Mouse (Mus musculus) CH12.LX (cell line): Measurements from ENCODE around the gene Synj2.

Source experiments
- BHLHE40 ChIP-seq: IDR thresholded peaks from 2 replicates; pipeline ENCODE4 v1.6.1; 2011; ENCODE audit warnings: mild to moderate bottlenecking, low read depth, low read length, improper control_type of control experiment
- CHD1 ChIP-seq: IDR thresholded peaks from 2 replicates; pipeline ENCODE4 v1.6.1; 2012; ENCODE audit warnings: low read depth, low read length, improper control_type of control experiment, inconsistent platforms
- CTCF ChIP-seq, 2 experiments: IDR thresholded peaks in 1 of 2; conservative IDR thresholded peaks in 1 of 2; 2 replicates each; pipeline ENCODE4 v1.5.1; 2011 to 2012; ENCODE audit warnings: low read depth in 2 of 2, low read length in 2 of 2, improper control_type of control experiment in 1 of 2, inconsistent platforms in 1 of 2, mild to moderate bottlenecking in 1 of 2, moderate library complexity in 1 of 2
- EP300 ChIP-seq: IDR thresholded peaks from 2 replicates; pipeline ENCODE4 v1.6.1; 2011; ENCODE audit warnings: low read length, improper control_type of control experiment
- HCFC1 ChIP-seq: IDR thresholded peaks from 2 replicates; pipeline ENCODE4 v1.6.1; 2012; ENCODE audit warnings: low read depth, mild to moderate bottlenecking, inconsistent platforms, low read length, improper control_type of control experiment
- MXI1 ChIP-seq: IDR thresholded peaks from 2 replicates; pipeline ENCODE4 v1.6.1; 2011; ENCODE audit warnings: mild to moderate bottlenecking, low read depth, low read length, improper control_type of control experiment
- POLR2A ChIP-seq: IDR thresholded peaks from 2 replicates; pipeline ENCODE4 v1.6.1; 2011; ENCODE audit warnings: low read depth, mild to moderate bottlenecking, improper control_type of control experiment, low read length
- POLR2AphosphoS2 ChIP-seq: IDR thresholded peaks from 2 replicates; pipeline ENCODE4 v1.6.1; 2011; ENCODE audit warnings: low read depth, low read length, improper control_type of control experiment
- UBTF ChIP-seq: IDR thresholded peaks from 2 replicates; pipeline ENCODE4 v1.6.1; 2012; ENCODE audit warnings: low read depth, mild to moderate bottlenecking, inconsistent platforms, low read length, improper control_type of control experiment, moderate library complexity
- ZC3H11A ChIP-seq: IDR thresholded peaks from 2 replicates; pipeline ENCODE4 v1.6.1; 2012; ENCODE audit warnings: low read depth, mild to moderate bottlenecking, inconsistent platforms, low read length, improper control_type of control experiment
- ZKSCAN1 ChIP-seq: IDR thresholded peaks from 2 replicates; pipeline ENCODE4 v1.6.1; 2012; ENCODE audit warnings: low read depth, inconsistent platforms, low read length, improper control_type of control experiment, borderline replicate concordance
- ZNF384 ChIP-seq: IDR thresholded peaks from 2 replicates; pipeline ENCODE4 v1.6.1; 2012; ENCODE audit warnings: low read depth, low read length, improper control_type of control experiment, inconsistent platforms

DNA sequence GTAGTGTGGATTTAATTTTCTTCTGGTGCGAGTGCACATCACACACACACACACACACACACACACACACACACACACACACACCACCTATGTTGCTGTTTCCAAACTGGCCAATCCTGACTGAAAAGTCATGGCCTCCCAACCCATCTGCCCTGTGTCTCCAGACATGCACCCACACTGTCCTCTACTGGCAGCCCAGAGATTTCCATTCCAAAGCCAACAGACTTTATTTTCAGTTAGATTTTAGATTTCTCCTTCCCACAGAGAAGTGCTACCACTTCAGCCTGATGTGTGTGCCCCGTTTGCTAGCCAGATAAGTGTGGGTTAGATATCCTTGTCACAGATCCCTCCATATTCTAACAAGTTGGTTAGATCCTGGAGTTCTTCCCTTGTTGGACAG, 78.7 kb downstream of the Synj2 start:
- TF ChIP-seq EP300 (no peak), CTCF (conservative IDR thresholded peaks at IDR 0.05 in 1 of 2, IDR thresholded peaks at IDR 0.05 in 1 of 2; ENCODE audit: low read depth in 2 of 2, low read length in 2 of 2) (peak; percentile 92 to 98), MXI1 (peak; percentile 38; the same call in 1 of the 2 replicates), ZNF384 (no peak), POLR2AphosphoS2 (no peak), CHD1 (no peak), ZKSCAN1 (no peak), POLR2A (no peak), BHLHE40 (no peak; the same call in 1 of the 2 replicates), HCFC1 (0 out of 2 replicates have a peak, but pooled peaks have one; percentile 22), UBTF (no peak), ZC3H11A (peak; percentile 91)
